Mouse (Mus musculus) lung, postnatal 14 days (tissue): Measurements from ENCODE around the gene Gm11639.
A peak's percentile ranks its signal among the peaks of the same experiment; 100 is the strongest.
"Not testable (repeated sequence)": the region's sequence is repeated elsewhere in the genome, so short reads cannot be mapped to it uniquely, and the experiment has no call there.

ENCODE experiments used
- DNase-seq: peaks from one replicate; pipeline ENCODE4 v3.0.0; 2021

The Gm11639 gene

DNA sequence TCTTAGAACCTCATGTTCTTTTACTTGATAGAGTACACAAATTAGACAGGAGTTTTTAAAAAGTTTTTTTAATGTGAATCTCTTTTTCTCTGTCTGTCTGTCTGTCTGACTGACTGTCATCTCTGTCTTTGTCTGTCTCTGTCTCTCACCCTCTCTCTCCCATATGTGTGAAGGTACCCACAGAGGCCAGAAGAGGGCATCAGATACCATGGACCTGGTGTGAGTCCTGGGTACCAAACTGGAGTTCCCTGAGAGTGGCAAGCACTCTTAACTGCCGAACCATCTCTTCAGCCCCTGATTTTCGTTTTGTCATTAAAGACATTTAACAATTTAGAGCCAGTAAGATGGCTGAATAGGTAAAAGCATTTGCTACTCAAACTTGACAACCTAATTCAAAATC, 21.6 kb downstream of the Gm11639 start:
- DNase-seq: no peak

DNA sequence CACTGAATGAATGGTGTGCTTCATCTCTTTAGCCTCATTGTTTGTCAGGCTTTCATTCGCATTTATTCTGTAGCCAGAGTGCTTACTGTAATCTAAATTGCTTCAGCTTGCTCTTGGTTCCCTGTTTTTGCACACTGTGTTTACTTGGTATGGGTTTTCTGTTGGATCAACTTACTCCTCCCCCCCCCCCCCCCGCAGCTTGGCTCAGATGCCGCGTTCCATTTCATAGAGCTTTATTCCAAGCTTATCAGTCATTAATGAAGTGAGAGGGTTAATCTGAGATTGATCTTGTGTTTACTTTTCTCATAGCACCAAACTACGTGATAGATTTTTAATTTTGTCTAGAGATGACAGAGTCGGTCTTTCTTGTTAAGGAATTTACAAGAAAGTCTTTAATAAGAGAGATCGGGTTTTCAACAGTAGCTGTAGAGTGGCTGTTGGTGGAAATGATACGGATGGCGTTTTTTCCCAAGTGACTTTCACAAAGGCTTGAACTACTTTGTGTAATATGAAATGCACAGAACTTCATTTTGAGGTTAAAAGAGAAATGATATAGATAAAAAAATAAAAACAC, 59.6 kb downstream of the Gm11639 start:
- DNase-seq: no peak

- no peak for DNase-seq
Measured at GRCm38 (mm10) chr11:104765762-104766161, 80.3 kb downstream of the Gm11639 start.

DNA sequence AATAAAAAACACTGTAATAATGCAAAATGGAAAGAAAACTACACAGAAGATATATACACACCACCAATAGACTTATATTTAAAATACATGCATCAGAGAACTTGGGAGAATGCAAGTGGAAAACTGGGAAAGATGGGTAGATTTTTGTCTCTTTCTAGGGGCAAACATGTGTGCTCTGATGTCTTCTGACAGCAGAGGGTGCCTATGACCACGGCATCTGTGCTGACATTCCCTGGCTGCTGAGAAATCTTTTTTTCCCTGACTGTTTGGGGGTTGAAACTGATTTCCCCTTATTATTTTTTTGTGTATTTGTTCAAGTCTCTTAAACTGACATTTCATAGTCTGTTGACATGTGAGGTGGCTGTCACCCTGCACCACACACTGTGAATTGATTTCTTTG, 81.6 kb downstream of the Gm11639 start:
- DNase-seq: no peak

GRCm38 (mm10) chr11:104768072-104768471, 82.6 kb downstream of the Gm11639 start:
- DNase-seq: peak; percentile 54

- DNase-seq: no peak
Measured at GRCm38 (mm10) chr11:104778796-104779195, 93.3 kb downstream of the Gm11639 start.

DNA sequence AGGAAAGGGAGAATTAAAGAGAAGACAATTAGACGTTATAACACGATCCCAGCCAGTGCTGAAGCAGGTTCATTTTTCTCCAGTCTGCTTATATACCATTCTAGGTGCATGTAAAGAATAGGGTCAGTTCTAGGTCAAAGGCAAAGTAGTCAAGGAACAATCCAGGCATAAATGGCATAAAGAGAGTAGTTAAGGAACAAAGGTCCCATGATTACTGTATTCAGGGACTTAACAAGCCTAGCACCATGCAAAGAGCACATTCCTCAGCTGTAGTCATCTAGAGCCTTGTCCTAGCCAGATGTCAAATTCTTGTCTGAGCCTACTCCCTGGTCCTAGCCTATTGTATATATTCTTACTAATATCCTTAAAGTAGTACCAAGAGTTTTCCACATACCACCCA, 259.2 kb downstream of the Gm11639 start:
- DNase-seq: no peak

GRCm38 (mm10) chr11:104952349-104952748, 266.8 kb downstream of the Gm11639 start:
- DNase-seq: no peak

- DNase-seq: no peak
Measured at GRCm38 (mm10) chr11:104967862-104968261, 282.4 kb downstream of the Gm11639 start.

DNA sequence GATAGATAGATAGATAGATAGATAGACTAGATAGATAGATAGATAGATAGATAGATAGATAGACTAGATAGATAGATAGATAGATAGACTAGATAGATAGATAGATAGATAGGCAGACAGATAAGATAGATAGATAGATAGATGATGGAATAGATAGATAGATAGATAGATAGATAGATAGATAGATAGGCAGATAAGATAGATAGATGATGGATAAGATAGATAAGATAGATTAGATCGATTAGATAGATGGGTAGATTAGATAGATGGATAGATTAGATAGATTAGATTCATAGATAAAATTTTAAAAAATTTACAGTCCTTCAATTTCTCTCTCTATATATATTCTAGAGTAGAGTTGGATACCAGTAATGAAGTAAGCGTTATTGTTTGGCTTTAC, 282.9 kb downstream of the Gm11639 start:
- no peak for DNase-seq

DNA sequence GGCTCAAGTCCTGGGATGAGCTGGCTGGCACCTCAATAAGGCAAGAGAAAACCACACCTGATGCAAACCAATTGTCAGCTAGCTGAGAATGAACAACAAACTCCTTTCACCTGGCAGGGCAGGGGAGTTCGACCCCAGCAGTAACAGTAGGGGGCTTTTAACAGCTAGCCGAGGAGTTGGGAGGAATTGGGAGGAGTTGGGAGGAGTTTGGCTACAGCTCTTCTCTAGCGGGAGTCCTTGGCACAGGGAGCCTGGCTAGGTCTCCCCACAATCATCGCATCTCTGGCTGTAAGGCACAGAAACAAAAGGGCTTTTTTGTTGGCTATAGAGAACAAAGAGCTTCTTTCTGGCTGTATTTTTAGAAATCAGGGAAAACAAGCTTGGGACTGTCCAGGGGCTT, 285.8 kb downstream of the Gm11639 start:
- no peak for DNase-seq

DNA sequence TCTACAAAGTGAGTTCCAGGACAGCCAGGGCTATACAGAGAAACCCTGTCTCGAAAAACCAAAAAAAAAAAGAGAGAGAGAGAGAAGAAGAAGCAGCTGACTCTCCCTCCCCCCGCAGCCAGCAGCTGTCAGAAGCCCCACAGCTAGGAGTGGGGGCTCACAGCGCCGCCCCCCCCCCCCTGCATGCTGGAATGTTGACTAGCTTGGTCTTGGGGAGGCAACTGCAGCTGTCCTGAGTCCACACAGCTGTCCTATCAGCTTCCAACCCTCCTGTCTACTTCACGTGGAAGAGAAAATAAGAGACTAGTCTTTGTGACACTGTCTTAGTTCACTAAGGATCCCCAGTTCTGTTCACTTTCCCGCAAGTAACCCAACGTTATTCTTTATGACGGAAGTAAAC, 287.0 kb downstream of the Gm11639 start:
- DNase-seq: no peak

DNA sequence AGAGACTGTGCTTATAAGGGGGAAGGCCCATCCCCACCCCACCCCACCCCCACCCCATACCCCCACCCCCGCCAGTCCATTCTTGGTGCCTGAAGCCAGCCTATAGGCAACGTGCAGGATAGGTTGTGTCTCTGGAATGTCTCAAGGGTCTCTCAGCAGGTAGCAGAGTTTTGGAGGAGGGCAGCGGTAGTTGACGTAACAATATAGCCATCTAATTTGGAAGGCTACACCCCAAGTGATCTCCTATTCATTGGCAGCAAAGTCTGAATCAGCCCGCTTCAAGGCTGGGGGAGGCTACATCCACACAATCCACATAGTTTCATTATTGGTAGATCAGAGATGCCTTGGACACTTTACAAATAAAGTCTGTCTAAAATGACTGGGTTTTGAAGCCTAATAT, 292.5 kb downstream of the Gm11639 start:
- no peak for DNase-seq

DNA sequence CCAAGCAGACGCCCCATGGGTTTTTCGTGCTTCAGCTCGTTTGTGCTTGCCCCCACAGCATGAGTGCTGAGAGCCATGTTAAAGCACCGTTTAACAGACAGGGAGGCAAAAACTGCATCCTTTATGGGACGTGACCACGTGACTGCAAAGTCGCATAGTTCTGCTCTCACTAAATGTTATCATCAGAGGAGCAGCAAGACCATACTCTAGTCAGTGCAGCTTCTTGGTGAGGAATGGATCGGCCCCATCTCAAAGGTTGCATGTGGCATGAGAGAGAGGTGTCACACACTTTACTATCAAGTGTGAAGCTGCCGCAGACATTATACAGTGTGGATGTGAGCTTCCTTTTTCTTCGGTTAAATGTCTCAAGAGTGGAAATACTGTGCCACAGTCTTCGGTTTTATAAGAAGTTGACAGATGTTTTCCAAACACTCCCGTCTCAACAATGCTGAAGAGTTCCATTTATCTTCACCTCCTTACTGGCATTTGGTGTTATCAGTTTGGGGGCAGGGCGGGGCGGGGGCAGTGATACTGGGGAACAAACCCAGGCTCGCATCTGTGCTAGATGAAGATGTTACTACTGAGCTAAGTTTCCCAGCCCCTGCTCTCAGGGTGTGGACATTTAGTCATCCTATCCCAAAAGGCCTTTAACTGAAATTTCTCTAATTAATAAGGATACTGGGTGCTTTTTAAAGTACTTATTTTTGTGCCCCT, 296.0 kb downstream of the Gm11639 start:
- DNase-seq: no peak

DNA sequence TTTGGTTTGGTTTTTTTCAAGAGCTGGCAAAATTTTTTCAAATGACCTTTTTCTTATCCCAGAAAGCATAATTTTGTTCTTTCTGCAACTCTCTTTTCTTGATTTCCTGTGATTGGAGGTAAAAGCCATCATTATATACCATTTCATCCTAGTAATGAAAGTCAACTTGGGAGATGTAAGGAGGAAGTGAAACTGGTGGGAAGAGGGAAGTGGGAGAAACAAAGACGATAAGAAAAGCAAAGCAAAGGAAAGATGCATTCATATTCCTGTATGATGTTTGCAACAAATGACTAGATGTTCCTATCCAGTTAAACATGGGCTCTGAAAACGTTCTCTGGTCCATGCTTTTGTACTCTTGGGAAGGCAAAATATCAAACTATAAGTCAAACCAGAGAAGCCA, 323.7 kb downstream of the Gm11639 start:
- DNase-seq: no peak

DNA sequence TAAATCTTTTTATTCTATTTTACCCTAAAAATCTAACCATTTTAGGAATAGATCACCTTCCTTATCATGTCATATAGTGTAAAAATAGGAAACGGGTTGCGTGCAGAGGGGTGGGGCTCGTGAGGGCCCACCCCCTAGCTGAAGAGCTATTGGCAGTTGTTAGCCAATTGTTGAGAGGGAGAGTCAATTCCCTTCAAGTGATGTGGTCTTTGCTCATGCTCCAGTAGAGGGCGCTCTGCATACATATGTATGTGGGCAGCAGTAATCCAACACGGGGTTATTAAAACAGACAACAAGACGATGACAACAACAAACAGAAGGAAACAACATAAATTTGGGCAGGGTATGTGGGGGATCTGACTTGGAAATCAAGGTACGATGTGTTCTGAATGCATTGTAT, 335.6 kb downstream of the Gm11639 start:
- DNase-seq: no peak

- DNase-seq: no peak
Measured at GRCm38 (mm10) chr11:105028744-105029348, 343.3 kb downstream of the Gm11639 start.

GRCm38 (mm10) chr11:105029525-105029924, 344.0 kb downstream of the Gm11639 start:
- DNase-seq: no peak

DNA sequence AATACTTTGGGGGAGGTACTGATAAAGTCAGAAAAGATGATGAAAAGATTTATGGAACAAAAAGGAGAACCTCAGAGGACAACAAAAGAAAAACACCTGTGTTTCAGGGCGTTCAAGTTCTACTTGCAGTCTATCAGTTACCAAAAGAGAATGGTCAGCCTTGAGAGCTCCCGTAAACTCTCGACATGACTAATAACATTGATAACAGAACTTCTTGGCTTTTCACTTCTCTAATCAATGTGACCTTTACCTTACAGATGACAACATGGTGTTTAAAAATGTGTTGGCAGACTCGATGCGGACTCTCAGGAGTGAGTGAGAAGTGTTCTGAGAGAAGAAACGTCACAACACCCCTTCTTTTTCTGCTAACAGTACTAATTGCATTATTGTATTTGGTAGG, 344.7 kb downstream of the Gm11639 start:
- no peak for DNase-seq

GRCm38 (mm10) chr11:105031103-105031502, 345.6 kb downstream of the Gm11639 start:
- DNase-seq: no peak

- DNase-seq: no peak
Measured at GRCm38 (mm10) chr11:105035081-105035480, 349.6 kb downstream of the Gm11639 start.

DNA sequence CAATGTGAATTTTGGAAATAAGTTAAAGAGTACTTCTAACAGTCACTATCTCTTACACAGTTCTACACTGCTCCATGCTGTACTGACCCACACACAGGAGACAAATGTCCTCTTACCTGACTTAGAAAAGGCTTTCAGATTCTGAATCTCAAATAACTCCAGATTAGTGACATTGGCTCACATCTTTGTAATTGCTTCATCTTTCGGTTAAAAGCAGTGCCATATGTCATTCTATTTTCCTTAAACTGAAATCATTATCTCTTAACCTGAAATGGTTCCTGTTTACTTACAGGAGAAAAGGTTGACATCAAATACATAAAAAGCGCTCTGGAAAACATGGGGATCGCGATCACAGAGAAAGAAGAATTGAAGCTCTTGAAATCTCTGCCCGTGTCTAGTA, 377.8 kb downstream of the Gm11639 start, which contains the start of gene Efcab3:
Gene Efcab3 (plus strand): TSS at position 301 of the 400 bp plus-strand sequence.
- DNase-seq: no peak

- DNase-seq: not testable (repeated sequence)
Measured at GRCm38 (mm10) chr11:105112448-105112847, 426.9 kb downstream of the Gm11639 start.

DNA sequence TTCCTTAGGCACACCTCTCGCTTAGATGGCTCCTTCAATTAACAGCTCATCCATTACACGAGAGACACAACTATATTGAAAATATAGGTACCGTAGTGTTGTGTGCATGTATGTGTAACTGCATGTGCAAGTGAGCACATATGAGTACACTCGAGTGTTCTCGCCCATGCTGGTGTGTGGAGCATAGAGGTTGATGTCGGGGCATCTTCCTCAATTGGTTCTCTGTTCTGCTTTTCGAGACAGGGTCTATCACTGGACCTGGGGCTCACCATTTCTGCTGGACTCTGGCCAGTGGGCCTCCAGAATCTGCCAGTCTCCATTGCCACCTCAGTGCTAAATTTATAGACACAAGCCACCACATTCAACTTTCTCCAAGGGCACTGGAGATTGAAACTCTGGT, 432.3 kb downstream of the Gm11639 start:
- no peak for DNase-seq
